Mouse (Mus musculus): ENCODE measurements around the gene Oprd1.

- TF ChIP-seq EP300 (IDR thresholded peaks at IDR 0.05; ENCODE audit: low read depth), result no peak
- TF ChIP-seq CTCF (IDR thresholded peaks at IDR 0.05; ENCODE audit: low read depth), result 0 out of 2 replicates have a peak, but pooled peaks have one; percentile 2
Observed at GRCm38 (mm10) chr4:132075796-132076195, 68.5 kb downstream of the Oprd1 start.

Data from liver, embryonic 14.5 days (tissue).